Mouse (Mus musculus) bone marrow macrophage, adult 2 months (primary cell): ENCODE data around the gene Hoxc13.

Experiments used
- CTCF ChIP-seq: IDR thresholded peaks from 2 replicates; pipeline ENCODE4 v1.5.1; 2012; ENCODE audit warnings: low read depth, mild to moderate bottlenecking, low read length, moderate library complexity
- POLR2A ChIP-seq: IDR thresholded peaks from 2 replicates; pipeline ENCODE4 v1.6.1; 2012; ENCODE audit warnings: mild to moderate bottlenecking, low read depth, low read length, borderline replicate concordance

- no peak for TF ChIP-seq POLR2A
- no peak for TF ChIP-seq CTCF
Measured at GRCm38 (mm10) chr15:102922636-102923500, 2.0 kb downstream of the Hoxc13 start.
